Mouse (Mus musculus): ENCODE measurements at regions not wholly inside any gene's neighbourhood (a gene's known extent, or its start where the extent isn't known, plus 50 kb on each side); places are given as distances from the start of the nearest gene placed in this dataset.

GRCm38 (mm10) chr4:31648631-31649368 lies 315.1 kb upstream of the Map3k7 start:
- no peak overlapping the region for H3K27ac ChIP-seq (replicated peaks; ENCODE audit: low read depth, low read length)
- WGBS, result 90% methylated on average over 8 of the region's 8 CpGs
- no peak overlapping the region for H3K9ac ChIP-seq (ENCODE audit: low read depth, low read length, severe bottlenecking)
- H3K27me3 ChIP-seq (ENCODE audit: control insufficient read depth, insufficient read depth, low read length), result no peaks in the 10 kb centered on the region
- DNase-seq (ENCODE audit: low spot score), result no peak
- TF ChIP-seq POLR2A (IDR thresholded peaks at IDR 0.05; ENCODE audit: borderline replicate concordance, extremely low read depth, insufficient read depth, insufficient read length), result no peak
- H3K4me1 ChIP-seq (ENCODE audit: control insufficient read depth, insufficient read depth, low read length), result no peaks in the 10 kb centered on the region
- H3K36me3 ChIP-seq (ENCODE audit: control insufficient read depth, insufficient read depth, low read length), result no peaks in the 10 kb centered on the region
- no peaks in the 10 kb centered on the region for H3K9me3 ChIP-seq (ENCODE audit: control insufficient read depth, low read length)
- no peak overlapping the region for H3K4me2 ChIP-seq (replicated peaks; ENCODE audit: low read depth, low read length, severe bottlenecking)
- ATAC-seq (ENCODE audit: low FRiP score, low read depth), result no peak
- H3K4me3 ChIP-seq (replicated peaks; ENCODE audit: low read length), result no peak overlapping the region

- WGBS, result 59% methylated on average over 11 of the region's 11 CpGs
- Histone ChIP-seq H3K9ac (ENCODE audit: low read depth, low read length, severe bottlenecking) (no peak overlapping the region), H3K4me2 (replicated peaks; ENCODE audit: low read depth, low read length, severe bottlenecking) (no peak overlapping the region), H3K27me3 (ENCODE audit: control insufficient read depth, insufficient read depth, low read length) (no peaks in the 10 kb centered on the region), H3K4me1 (ENCODE audit: control insufficient read depth, insufficient read depth, low read length) (no peaks in the 10 kb centered on the region), H3K36me3 (ENCODE audit: control insufficient read depth, insufficient read depth, low read length) (no peaks in the 10 kb centered on the region), H3K9me3 (ENCODE audit: control insufficient read depth, low read length) (no peaks in the 10 kb centered on the region), H3K4me3 (replicated peaks; ENCODE audit: low read length) (no peak overlapping the region), H3K27ac (replicated peaks; ENCODE audit: low read depth, low read length) (no peak overlapping the region)
- TF ChIP-seq POLR2A (IDR thresholded peaks at IDR 0.05; ENCODE audit: borderline replicate concordance, extremely low read depth, insufficient read depth, insufficient read length), result no peak
- no peak for DNase-seq (ENCODE audit: low spot score)
- no peak; the same call in 1 of the 2 replicates for ATAC-seq (ENCODE audit: low FRiP score, low read depth)
Measured at GRCm38 (mm10) chr4:31655364-31656106, 308.4 kb upstream of the Map3k7 start.

DNA sequence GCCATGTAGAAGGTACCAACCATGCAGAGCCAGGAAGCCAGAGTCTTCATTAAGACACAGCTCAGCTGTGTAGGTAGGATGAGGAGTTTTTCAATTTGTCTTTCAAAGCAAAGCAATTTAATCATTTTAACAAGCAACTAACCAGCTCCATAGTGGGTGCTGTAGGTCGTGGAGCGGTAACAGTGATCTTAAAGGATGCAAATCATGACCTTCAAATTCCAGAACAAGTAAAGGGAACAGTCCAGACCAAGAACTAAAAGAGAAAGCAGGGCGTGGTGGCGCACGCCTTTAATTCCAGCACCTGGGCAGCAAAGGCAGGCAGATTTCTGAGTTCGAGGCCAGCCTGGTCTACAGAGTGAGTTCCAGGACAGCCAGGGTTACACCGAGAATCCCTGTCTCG lies 307.8 kb upstream of the Map3k7 start:
- WGBS, result 94% methylated on average over 8 of the region's 8 CpGs
- ATAC-seq (ENCODE audit: low FRiP score, low read depth) (no peak), DNase-seq (ENCODE audit: low spot score) (no peak)
- Histone ChIP-seq H3K9me3 (ENCODE audit: control insufficient read depth, low read length) (no peaks in the 10 kb centered on the region), H3K4me3 (replicated peaks; ENCODE audit: low read length) (no peak overlapping the region), H3K9ac (ENCODE audit: low read depth, low read length, severe bottlenecking) (no peak overlapping the region), H3K36me3 (ENCODE audit: control insufficient read depth, insufficient read depth, low read length) (no peaks in the 10 kb centered on the region), H3K4me2 (replicated peaks; ENCODE audit: low read depth, low read length, severe bottlenecking) (no peak overlapping the region), H3K4me1 (ENCODE audit: control insufficient read depth, insufficient read depth, low read length) (no peaks in the 10 kb centered on the region), H3K27ac (replicated peaks; ENCODE audit: low read depth, low read length) (no peak overlapping the region), H3K27me3 (ENCODE audit: control insufficient read depth, insufficient read depth, low read length) (no peaks in the 10 kb centered on the region)
- no peak for TF ChIP-seq POLR2A (IDR thresholded peaks at IDR 0.05; ENCODE audit: borderline replicate concordance, extremely low read depth, insufficient read depth, insufficient read length)

GRCm38 (mm10) chr4:31658820-31659219 lies 305.1 kb upstream of the Map3k7 start:
- H3K4me3 ChIP-seq (replicated peaks; ENCODE audit: low read length), result no peak overlapping the region
- no peaks in the 10 kb centered on the region for H3K27me3 ChIP-seq (ENCODE audit: control insufficient read depth, insufficient read depth, low read length)
- no peak overlapping the region for H3K9ac ChIP-seq (ENCODE audit: low read depth, low read length, severe bottlenecking)
- DNase-seq (ENCODE audit: low spot score), result no peak
- no peak for TF ChIP-seq POLR2A (IDR thresholded peaks at IDR 0.05; ENCODE audit: borderline replicate concordance, extremely low read depth, insufficient read depth, insufficient read length)
- H3K4me2 ChIP-seq (replicated peaks; ENCODE audit: low read depth, low read length, severe bottlenecking), result no peak overlapping the region
- ATAC-seq (ENCODE audit: low FRiP score, low read depth), result no peak
- no peaks in the 10 kb centered on the region for H3K4me1 ChIP-seq (ENCODE audit: control insufficient read depth, insufficient read depth, low read length)
- no peaks in the 10 kb centered on the region for H3K9me3 ChIP-seq (ENCODE audit: control insufficient read depth, low read length)
- no peak overlapping the region for H3K27ac ChIP-seq (replicated peaks; ENCODE audit: low read depth, low read length)
- no peaks in the 10 kb centered on the region for H3K36me3 ChIP-seq (ENCODE audit: control insufficient read depth, insufficient read depth, low read length)
- 48% methylated on average over 5 of the region's 5 CpGs for WGBS

GRCm38 (mm10) chr4:31660896-31661295 lies 303.0 kb upstream of the Map3k7 start:
- no peaks in the 10 kb centered on the region for H3K36me3 ChIP-seq (ENCODE audit: control insufficient read depth, insufficient read depth, low read length)
- no peak for DNase-seq (ENCODE audit: low spot score)
- no peaks in the 10 kb centered on the region for H3K4me1 ChIP-seq (ENCODE audit: control insufficient read depth, insufficient read depth, low read length)
- H3K4me3 ChIP-seq (replicated peaks; ENCODE audit: low read length), result no peak overlapping the region
- H3K4me2 ChIP-seq (replicated peaks; ENCODE audit: low read depth, low read length, severe bottlenecking), result no peak overlapping the region
- 17% methylated on average over 4 of the region's 4 CpGs for WGBS
- no peaks in the 10 kb centered on the region for H3K27me3 ChIP-seq (ENCODE audit: control insufficient read depth, insufficient read depth, low read length)
- no peak overlapping the region for H3K27ac ChIP-seq (replicated peaks; ENCODE audit: low read depth, low read length)
- no peak for TF ChIP-seq POLR2A (IDR thresholded peaks at IDR 0.05; ENCODE audit: borderline replicate concordance, extremely low read depth, insufficient read depth, insufficient read length)
- H3K9me3 ChIP-seq (ENCODE audit: control insufficient read depth, low read length), result no peaks in the 10 kb centered on the region
- ATAC-seq (ENCODE audit: low FRiP score, low read depth), result no peak
- H3K9ac ChIP-seq (ENCODE audit: low read depth, low read length, severe bottlenecking), result no peak overlapping the region
